Mouse (Mus musculus): ENCODE data around the gene Thra.

DNA sequence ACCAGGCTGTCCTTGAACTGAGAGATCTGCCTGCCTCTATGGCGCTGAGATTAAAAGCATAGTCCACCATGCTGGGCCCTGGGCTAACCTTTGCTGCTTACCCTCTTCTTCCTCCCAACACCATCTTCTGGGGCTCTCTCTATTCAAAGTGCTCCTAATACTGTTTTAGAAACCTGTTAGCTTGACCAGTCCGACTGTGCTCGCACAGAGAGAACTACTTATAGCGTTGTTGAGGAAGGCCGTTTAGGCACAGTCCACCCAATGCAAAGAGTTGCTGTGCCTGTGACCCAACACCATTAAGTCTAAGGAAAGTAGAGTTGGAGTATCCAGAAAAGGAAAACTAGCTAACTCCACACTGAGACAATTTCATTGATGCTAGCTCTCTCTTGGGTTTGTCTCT, 47.7 kb downstream of the Thra start:
- no peak for TF ChIP-seq CTCF (IDR thresholded peaks at IDR 0.05; ENCODE audit: extremely low read depth, insufficient read depth, insufficient read length, insufficient replicate concordance)
- no peak for TF ChIP-seq POLR2A (IDR thresholded peaks at IDR 0.05; ENCODE audit: low read depth, low read length)

Measured in spleen, adult 2 months (tissue).